Mouse (Mus musculus) left cerebral cortex, adult 18-20 months (tissue): ENCODE results near the gene Lpar1. TPM values are rescaled to one million over a fixed set of nuclear protein-coding genes. Genes with fewer than 3 reads are reported as not detected.

Experiments
- DNase-seq, 2 experiments: peaks; one replicate each; pipeline ENCODE4 v3.0.0; 2021 to 2022; ENCODE audit warnings: low spot score in 2 of 2, mixed read lengths in 1 of 2
- long read RNA-seq, 2 experiments: library from polyadenylated mRNA; stranded (forward); transcript quantifications; one replicate each; pipeline ENCODE4 v2.0.0; 2021
- total RNA-seq, 2 experiments: library from RNA; stranded (reverse); gene quantifications; 2 replicates each; pipeline ENCODE4 v1.2.3; 2021

Lpar1 gene
- 10 to 100 TPM; 14.1 to 19.4 TPM for total RNA-seq
- long read RNA-seq, experiment 1, transcript Lpar1-201 (4 exons, 3,512 nt), result major isoform, 8 of 20 reads
- long read RNA-seq, experiment 1, transcript Lpar1-202 (3 exons, 3,244 nt), result minor isoform, 7 of 20 reads
- long read RNA-seq, experiment 1, partial matches to known transcripts, result 2 of 20 reads
- long read RNA-seq, experiment 1, other reads (novel, unspliced or antisense), result 1 of 20 reads
- long read RNA-seq, experiment 2, partial matches to known transcripts, result 1 of 11 reads
- long read RNA-seq, experiment 2, other reads (novel, unspliced or antisense), result 1 of 11 reads

DNA sequence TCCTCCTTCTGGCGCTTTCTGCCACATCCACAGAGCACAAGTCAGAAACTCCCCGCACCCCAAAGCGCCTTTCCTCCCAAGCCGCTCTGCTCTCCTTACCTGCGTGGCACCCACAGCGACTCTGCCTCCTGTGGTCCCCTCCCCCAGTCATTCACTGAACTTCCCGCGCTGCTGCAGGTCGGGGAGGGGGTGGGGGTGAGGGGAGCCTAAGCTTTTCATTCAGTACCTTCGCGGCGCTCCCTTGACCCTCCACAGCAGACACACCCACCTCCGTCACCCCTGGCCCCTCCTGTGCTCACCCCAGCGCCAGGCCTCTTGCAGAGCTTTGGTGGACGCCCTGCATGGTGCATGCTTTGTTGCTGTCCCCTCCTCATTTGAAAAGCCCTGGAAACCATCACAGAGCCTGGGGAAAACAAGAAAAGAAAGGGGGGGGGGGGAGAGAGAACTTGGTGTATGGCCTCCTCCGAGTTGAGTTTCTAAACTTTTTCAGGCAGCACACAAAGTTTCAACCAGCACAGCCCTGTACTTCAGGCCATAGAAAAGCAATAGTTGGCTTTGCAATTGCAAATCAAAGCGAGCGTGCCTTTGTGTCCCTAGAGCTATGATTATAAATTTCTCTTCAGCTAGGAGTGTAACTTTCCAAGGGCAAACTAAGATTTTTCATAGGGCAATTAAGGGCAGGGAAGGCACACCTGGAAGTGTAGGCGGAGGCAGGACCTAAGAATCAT, at the start of gene Lpar1:
Gene Lpar1, minus strand, starts transcription at position 268 of the 728 bp plus-strand sequence.
- no peak for DNase-seq

- no peak for DNase-seq
These were observed 32.2 kb upstream of the Lpar1 start for GRCm38 (mm10) chr4:58585942-58586341.

DNA sequence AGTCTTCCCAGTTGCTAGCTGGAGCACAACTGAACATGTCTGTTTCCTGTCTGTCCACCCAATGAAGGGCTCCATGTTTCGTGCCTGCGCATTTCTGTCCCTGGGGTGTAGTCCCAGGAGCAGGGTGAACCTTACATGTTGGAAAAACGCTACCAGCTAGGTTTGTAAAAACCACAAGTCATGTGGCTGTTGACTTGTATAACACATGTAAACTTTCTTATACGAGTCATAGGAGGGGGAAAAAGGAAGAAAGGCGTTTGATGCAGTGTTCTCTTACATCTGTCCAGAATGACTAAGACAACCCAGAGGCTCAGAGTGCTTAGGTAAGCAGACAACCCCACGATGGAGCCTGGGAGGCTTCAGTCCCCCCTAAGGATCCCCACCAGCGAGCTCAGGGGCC, 27.5 kb upstream of the Lpar1 start:
- DNase-seq, result no peak

GRCm38 (mm10) chr4:58580516-58580915, 26.8 kb upstream of the Lpar1 start:
- no peak for DNase-seq

- no peak for DNase-seq
These were observed 26.4 kb upstream of the Lpar1 start for GRCm38 (mm10) chr4:58580098-58580497.

DNA sequence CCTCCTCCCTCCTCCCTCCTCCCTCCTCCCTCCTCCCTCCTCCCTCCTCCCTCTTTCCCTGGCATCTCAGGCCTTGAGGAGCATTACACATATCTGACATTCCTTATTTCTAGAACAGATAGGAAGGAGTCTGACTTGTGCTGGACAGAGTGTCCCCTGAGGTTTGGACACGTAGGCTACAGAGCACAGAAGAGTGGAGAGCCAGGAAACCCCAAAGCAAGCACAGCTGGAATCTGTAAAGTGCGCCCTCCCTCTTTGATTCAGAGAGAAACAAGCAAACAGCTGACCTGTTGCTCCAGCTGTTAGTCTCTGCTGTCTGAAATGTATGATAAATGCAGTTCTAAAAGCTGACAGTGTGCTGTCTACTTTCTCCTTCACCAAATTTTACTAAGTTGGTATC, 24.8 kb upstream of the Lpar1 start:
- DNase-seq, result no peak

DNA sequence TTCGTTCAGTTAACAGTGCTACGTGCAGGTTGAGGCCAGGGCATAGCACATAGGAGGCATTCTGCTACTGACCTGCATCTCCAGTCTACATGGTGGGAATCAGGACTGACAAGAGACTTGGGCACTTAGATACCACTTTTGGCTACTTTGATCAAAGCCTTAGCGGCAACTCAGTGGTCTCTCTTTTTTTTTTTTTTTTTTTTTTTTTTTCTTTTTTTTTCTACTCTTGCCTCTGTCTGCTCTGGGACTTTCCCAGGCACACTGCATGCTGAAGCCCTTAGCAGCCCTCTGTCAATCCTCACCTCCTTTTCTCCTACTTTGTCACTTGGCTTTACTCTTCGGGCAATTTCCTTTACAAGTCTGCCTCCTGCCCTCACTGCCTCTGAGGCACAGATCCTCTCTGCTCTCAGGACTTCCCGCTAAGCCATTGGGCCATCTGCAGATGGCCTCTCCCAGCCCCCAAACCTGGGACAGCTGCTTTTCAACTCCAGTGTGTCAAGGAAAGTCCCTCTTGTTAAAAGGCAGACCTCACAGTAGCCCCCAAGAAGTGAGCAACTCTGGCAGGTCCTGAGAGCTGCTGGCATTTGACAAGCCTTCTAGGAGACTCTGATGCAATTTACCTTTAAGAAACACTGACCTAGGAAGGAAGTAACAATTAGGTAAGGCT, 23.8 kb upstream of the Lpar1 start:
- DNase-seq, result no peak

GRCm38 (mm10) chr4:58575831-58576230, 22.1 kb upstream of the Lpar1 start:
- DNase-seq, result no peak

GRCm38 (mm10) chr4:58574024-58574423, 20.3 kb upstream of the Lpar1 start:
- no peak for DNase-seq

GRCm38 (mm10) chr4:58572446-58572845, 18.7 kb upstream of the Lpar1 start:
- no peak for DNase-seq

GRCm38 (mm10) chr4:58571661-58572060, 18.0 kb upstream of the Lpar1 start:
- no peak for DNase-seq

DNA sequence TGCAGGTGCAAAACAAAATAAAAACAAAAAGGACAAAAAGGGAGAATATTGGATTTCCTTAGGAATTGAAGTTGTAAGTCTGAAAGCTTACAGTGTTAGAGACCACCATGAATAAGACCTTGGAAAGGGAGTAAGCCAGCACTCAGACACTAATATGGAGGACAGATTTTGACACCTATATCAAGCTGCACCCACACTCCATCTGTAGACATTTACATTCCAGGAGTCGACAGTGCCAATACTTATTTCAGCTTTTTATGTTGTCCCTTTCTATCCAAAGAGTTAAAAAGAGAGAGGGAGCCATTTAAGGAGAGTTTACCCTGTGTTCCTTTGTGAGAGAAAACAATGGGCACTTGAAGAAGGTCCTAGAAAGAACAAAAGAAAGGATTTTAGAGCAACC, 17.5 kb upstream of the Lpar1 start:
- DNase-seq, result no peak

DNA sequence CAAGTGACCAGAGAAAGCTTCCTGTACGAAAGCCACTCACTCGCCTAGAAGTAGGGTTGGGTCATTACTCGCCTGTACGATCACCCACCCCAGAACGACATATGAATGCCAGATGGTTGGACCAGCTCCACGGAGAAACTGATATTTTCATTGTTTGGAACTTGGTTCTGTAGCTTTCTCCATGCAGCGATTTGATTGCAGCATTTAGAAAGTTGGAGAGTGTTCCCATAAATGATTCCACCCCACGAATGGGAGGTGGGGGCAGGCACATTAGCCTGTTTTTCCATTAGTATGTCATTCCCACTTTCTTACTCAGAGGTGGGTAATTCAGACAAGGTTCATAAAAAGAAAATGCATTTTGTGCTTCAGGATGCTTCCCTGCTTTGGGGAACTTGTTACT, 14.8 kb upstream of the Lpar1 start:
- no peak for DNase-seq

- DNase-seq, result no peak
These were observed 9.1 kb upstream of the Lpar1 start for GRCm38 (mm10) chr4:58562776-58563175.

GRCm38 (mm10) chr4:58557001-58557400, 3.3 kb upstream of the Lpar1 start:
- no peak for DNase-seq

- peak; percentile 39 to 41 for DNase-seq
These were observed 701 bp upstream of the Lpar1 start for GRCm38 (mm10) chr4:58554359-58554838.

- peak; percentile 58 to 67 for DNase-seq
These were observed 717 bp downstream of the Lpar1 start for GRCm38 (mm10) chr4:58552731-58553630.

- DNase-seq, result no peak
These were observed 1.5 kb downstream of the Lpar1 start for GRCm38 (mm10) chr4:58552229-58552628.

DNA sequence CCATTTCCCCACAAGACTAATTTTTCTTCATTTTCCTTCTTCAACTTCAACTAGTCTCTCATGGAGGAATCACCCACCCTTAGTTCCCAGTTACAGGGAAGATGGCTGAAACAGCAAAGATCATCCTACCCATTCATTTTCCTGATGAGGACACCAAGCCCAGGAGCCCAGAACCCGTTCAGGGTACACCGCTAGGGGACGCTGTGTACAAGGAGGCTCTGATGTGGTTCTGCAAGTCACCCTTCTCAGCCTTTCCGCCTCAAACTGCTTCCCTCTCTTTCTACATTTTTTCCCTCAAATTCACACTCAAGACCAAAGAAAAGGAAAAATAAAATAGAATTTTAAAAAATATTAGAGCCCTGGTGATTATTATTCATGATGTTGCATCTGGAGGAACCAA, 1.9 kb downstream of the Lpar1 start:
- peak; percentile 42 to 76 for DNase-seq

GRCm38 (mm10) chr4:58547725-58548124, 6.0 kb downstream of the Lpar1 start:
- no peak for DNase-seq

- DNase-seq, result no peak
These were observed 6.5 kb downstream of the Lpar1 start for GRCm38 (mm10) chr4:58547273-58547565.
